Mouse (Mus musculus) hindbrain, embryonic 13.5 days (tissue): ENCODE results near the gene Itgb2l. TPM values are rescaled to one million over a fixed set of nuclear protein-coding genes. Genes with fewer than 3 reads are reported as not detected.

Experiments used
- ATAC-seq: fragments of 200-750 bp; cut with Nextera tagmentation; 2 replicates; pipeline ENCODE4 v1.8.0; 2017; ENCODE audit warnings: moderate TSS enrichment; ENCODE audit not compliant: low FRiP score
- H3K27ac ChIP-seq: fragments of 300-500 bp; sonication (generic); 2 replicates; pipeline ENCODE4 v1.5.1; 2015; ENCODE audit warnings: inconsistent platforms, mild to moderate bottlenecking, moderate library complexity
- H3K27me3 ChIP-seq: fragments of 300-500 bp; sonication (generic); 2 replicates; pipeline ENCODE4 v1.6.1; 2015; ENCODE audit warnings: mild to moderate bottlenecking, inconsistent platforms
- H3K36me3 ChIP-seq: fragments of 300-500 bp; sonication (generic); 2 replicates; pipeline ENCODE4 v1.6.1; 2015; ENCODE audit warnings: mild to moderate bottlenecking, inconsistent platforms
- H3K4me1 ChIP-seq: fragments of 300-500 bp; sonication (generic); replicated peaks from 2 replicates; pipeline ENCODE4 v1.6.1; 2015; ENCODE audit warnings: inconsistent platforms
- H3K4me2 ChIP-seq: fragments of 300-500 bp; sonication (generic); 2 replicates; pipeline ENCODE4 v1.6.1; 2015; ENCODE audit warnings: inconsistent platforms, mild to moderate bottlenecking, moderate library complexity
- H3K4me3 ChIP-seq: fragments of 300-500 bp; sonication (generic); 2 replicates; pipeline ENCODE4 v1.5.1; 2015; ENCODE audit warnings: mild to moderate bottlenecking, inconsistent platforms
- H3K9ac ChIP-seq: fragments of 300-500 bp; sonication (generic); 2 replicates; pipeline ENCODE4 v1.6.1; 2015; ENCODE audit warnings: mild to moderate bottlenecking, inconsistent platforms
- H3K9me3 ChIP-seq: fragments of 300-500 bp; sonication (generic); 2 replicates; pipeline ENCODE4 v1.6.1; 2016; ENCODE audit warnings: inconsistent platforms
- WGBS: fragments of 180-500 bp; shearing (Covaris S2); methylation state at CpG from one replicate; pipeline ENCODE4 v1.1.7; 2015; 5-methylcytosine and 5-hydroxymethylcytosine counted together
- polyA plus RNA-seq: library from polyadenylated mRNA; unstranded; fragments of >200 nt; fragmentation: Nextera tagmentation; extraction: Ambion mirVana; gene quantifications from 2 replicates; pipeline ENCODE4 v1.2.1, GENCODE M21; 2015

The Itgb2l gene
- polyA plus RNA-seq, 1 experiment from 2014 or later: not detected

DNA sequence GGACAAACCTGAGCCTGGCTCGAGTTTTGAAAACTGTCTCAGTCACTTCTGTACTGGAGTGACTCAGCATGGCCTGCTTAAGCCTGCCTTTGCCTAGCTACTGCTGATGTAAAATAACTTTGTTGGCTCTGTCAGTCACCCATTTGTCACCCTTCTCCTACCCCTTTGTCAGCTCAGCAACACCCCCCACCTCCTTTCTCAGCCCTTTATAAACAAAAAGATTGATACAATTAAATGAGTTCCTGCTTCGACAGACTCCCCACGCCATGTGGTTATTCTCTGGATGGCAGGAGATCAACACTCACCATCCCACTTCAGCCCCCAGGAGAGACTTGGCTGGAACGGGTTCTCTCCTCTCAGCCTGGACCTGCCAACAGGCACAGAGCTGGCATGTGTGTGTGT, 35.4 kb downstream of the Itgb2l start:
- no peak for ATAC-seq
- H3K36me3 ChIP-seq: no peaks in the 10 kb centered on the region
- H3K27ac ChIP-seq: no peak overlapping the region
- WGBS: 19% methylated on average over 4 of the region's 4 CpGs
- H3K4me3 ChIP-seq: no peak overlapping the region
- no peak overlapping the region for H3K9ac ChIP-seq
- no peak overlapping the region for H3K4me2 ChIP-seq
- 0 out of 2 replicates have a peak, but pooled peaks cover 4% of the 10 kb centered on the region for H3K4me1 ChIP-seq
- no peaks in the 10 kb centered on the region for H3K9me3 ChIP-seq
- H3K27me3 ChIP-seq: no peaks in the 10 kb centered on the region

DNA sequence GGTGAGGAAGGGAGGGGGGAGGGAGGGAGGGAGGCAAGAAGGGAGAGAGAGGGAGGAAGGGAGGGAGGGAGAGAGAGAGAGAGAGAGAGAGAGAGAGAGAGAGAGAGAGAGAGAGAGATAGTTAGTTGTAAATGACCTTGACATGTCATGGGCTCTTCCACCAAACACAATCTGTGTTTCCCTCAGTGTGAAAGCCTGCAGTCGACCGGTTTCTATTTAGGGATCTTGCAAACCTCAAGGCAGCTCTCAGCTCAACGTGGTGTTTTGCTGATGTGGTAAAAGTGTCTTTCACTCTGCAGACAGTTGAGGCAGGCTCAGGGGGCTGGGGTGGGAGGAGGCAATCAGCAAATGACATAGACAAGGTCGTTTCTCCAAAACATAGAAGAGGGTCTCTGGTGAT, 37.1 kb downstream of the Itgb2l start:
- H3K36me3 ChIP-seq: no peaks in the 10 kb centered on the region
- 77% methylated on average over 4 of the region's 4 CpGs for WGBS
- ATAC-seq: no peak

DNA sequence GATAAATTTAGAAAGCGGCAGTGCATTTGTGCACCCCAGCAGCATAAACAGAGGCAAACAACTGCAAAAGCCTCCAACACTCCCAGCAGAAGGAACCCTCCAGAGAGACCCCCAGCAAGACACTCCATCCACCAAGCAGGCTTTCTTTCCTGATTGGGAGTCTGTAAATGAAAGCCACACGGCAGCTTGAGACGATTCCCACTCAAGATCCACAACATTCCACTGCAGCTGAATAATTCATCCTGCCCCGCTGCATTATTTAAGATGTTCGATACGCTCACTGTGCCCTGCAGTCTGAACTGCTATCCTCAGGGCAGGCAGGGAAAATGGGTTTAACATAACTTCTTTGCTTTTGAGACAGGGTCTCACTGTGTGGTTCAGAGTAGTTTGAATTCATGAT, 41.1 kb downstream of the Itgb2l start:
- WGBS: 69% methylated on average over 6 of the region's 6 CpGs
- H3K36me3 ChIP-seq: no peaks in the 10 kb centered on the region
- H3K4me1 ChIP-seq: no peaks in the 10 kb centered on the region
- no peak overlapping the region for H3K9ac ChIP-seq
- no peak overlapping the region for H3K4me2 ChIP-seq
- H3K27me3 ChIP-seq: no peaks in the 10 kb centered on the region
- no peaks in the 10 kb centered on the region for H3K9me3 ChIP-seq
- H3K4me3 ChIP-seq: no peak overlapping the region
- H3K27ac ChIP-seq: no peak overlapping the region
- ATAC-seq: no peak

More for the DNA sequence above, 37.1 kb downstream of the Itgb2l start:
- Histone ChIP-seq H3K9me3 (no peaks in the 10 kb centered on the region), H3K27me3 (no peaks in the 10 kb centered on the region), H3K9ac (no peak overlapping the region), H3K4me3 (no peak overlapping the region), H3K27ac (no peak overlapping the region), H3K4me2 (no peak overlapping the region), H3K4me1 (0 out of 2 replicates have a peak, but pooled peaks cover 4% of the 10 kb centered on the region)

DNA sequence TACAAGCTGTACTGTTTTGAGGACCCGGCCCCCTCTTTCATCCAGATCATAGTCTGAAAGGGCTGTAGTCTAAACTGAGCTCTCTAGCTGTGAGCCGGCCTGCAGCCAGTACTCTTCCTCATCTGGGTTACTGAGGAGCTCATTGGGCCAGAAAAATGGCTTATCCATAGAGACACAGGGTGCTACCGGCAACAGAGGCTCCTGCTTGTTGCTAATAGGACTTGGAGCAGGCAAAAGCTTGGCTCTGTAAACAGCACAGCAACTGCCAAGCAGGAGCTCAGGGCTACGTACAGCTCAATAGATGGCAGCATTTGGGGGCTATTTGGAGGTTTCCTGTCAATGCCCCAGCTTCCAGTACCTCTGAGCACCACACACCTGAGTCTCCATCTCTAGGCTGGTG, 43.4 kb downstream of the Itgb2l start:
- no peak overlapping the region for H3K9ac ChIP-seq
- no peak overlapping the region for H3K4me2 ChIP-seq
- no peaks in the 10 kb centered on the region for H3K27me3 ChIP-seq
- no peaks in the 10 kb centered on the region for H3K4me1 ChIP-seq
- WGBS: 79% methylated on average over 4 of the region's 4 CpGs
- H3K4me3 ChIP-seq: no peak overlapping the region
- H3K9me3 ChIP-seq: no peaks in the 10 kb centered on the region
- no peaks in the 10 kb centered on the region for H3K36me3 ChIP-seq
- ATAC-seq: no peak
- H3K27ac ChIP-seq: no peak overlapping the region

DNA sequence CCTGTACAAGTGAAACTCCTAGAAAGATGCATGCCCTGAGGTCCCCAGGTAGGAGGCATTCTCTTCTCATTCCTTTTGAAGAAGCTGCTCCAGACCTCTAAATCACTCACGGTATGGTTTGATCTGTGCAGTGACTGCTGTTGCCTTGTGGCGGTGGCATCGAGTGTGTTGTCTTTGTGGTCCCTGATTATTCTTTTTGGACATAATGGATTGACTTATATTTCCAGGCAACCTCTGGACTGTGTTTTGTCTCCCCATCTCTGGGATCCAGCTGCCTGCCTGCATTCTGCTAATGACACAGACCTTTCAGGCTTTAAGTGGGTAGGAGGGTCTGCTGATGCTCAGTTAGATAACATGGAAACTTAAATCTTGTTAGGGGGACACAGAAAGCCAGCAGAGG, 44.6 kb downstream of the Itgb2l start:
- Histone ChIP-seq H3K9ac (no peak overlapping the region), H3K4me3 (no peak overlapping the region), H3K27ac (no peak overlapping the region), H3K27me3 (no peaks in the 10 kb centered on the region), H3K4me1 (no peaks in the 10 kb centered on the region), H3K4me2 (no peak overlapping the region), H3K36me3 (no peaks in the 10 kb centered on the region), H3K9me3 (no peaks in the 10 kb centered on the region)
- 81% methylated on average over 3 of the region's 3 CpGs for WGBS
- no peak for ATAC-seq

DNA sequence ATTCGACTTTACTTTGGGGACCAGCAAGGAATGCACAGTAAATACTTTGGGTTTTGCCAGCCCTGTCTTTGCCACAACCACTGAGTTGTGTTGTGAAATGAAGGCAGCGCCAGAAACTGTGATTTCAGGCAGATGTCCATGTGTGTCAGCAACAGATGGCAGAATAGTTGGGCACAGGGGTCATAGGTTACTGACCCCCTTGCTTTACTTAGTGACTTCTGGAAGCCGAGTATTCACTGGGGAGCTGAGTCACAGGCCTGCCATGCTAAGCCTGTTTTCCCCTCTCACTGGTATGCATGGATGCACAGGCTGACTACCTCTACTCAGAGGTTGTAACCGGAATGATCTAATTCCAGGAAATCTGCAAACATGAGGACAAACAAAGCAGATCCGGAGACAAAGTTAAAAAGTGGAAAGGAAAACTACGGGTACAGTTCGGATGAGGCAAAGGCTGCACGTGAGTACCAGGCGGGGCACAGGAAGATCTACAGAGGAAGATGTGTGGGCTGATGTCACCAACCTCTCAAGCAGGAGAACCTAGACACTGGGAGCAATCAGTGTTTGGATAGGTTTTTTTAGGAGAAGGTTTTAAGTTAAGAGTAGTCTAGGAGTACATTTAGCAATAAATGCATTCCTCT, 47.3 kb downstream of the Itgb2l start:
- no peaks in the 10 kb centered on the region for H3K27me3 ChIP-seq
- no peak overlapping the region for H3K4me3 ChIP-seq
- no peaks in the 10 kb centered on the region for H3K4me1 ChIP-seq
- WGBS: 76% methylated on average over 9 of the region's 9 CpGs
- H3K9ac ChIP-seq: no peak overlapping the region
- no peak overlapping the region for H3K4me2 ChIP-seq
- H3K27ac ChIP-seq: no peak overlapping the region
- H3K9me3 ChIP-seq: no peaks in the 10 kb centered on the region
- ATAC-seq: no peak
- no peaks in the 10 kb centered on the region for H3K36me3 ChIP-seq

DNA sequence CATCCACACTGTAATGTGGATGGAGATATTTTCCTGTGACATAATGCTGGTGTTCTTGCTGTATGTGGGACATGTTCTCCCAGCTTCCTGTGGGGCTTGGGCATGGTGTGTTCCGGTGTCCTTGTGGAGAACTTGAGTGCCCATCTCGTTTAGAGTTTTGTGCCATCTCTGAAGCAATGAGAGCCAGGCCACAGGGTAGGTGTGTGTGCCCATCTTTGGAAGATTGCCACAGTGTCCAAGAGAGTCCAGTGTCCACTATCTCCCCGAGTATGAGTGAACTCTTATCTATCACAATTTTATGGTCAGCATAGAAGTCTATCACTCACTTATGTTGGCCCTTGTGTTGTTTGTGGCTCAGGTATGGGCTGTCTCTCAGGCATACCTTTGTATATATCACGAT, 47.9 kb downstream of the Itgb2l start:
- no peak for ATAC-seq
- H3K4me2 ChIP-seq: no peak overlapping the region
- no peak overlapping the region for H3K9ac ChIP-seq
- no peak overlapping the region for H3K4me3 ChIP-seq
- no peaks in the 10 kb centered on the region for H3K9me3 ChIP-seq
- no peaks in the 10 kb centered on the region for H3K36me3 ChIP-seq
- no peaks in the 10 kb centered on the region for H3K27me3 ChIP-seq
- H3K27ac ChIP-seq: no peak overlapping the region
- WGBS: 81% methylated on average over 4 of the region's 4 CpGs
- no peaks in the 10 kb centered on the region for H3K4me1 ChIP-seq

DNA sequence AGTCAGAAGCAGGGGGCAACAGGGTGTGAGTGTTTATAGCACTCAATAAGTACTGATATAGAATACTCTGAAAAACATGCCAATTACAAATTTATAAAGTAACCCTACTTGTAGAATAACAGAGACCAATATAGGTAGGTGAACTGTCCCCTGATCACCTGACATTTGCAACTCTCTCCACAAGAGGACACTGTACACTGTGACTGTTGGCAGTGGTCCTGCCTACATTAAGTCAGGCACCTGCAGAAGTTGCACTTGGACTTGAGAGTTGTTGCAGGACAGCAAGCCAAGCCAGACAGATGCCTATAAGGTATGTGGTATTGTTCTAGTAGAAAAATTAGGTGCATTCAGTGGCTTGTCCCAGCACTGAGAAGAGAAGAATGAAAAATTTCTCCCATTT, 52.3 kb downstream of the Itgb2l start:
- H3K9ac ChIP-seq: no peak overlapping the region
- H3K4me3 ChIP-seq: no peak overlapping the region
- H3K27ac ChIP-seq: no peak overlapping the region
- H3K9me3 ChIP-seq: no peaks in the 10 kb centered on the region
- no peaks in the 10 kb centered on the region for H3K36me3 ChIP-seq
- H3K4me1 ChIP-seq: no peaks in the 10 kb centered on the region
- H3K4me2 ChIP-seq: no peak overlapping the region
- no peaks in the 10 kb centered on the region for H3K27me3 ChIP-seq
- ATAC-seq: no peak

DNA sequence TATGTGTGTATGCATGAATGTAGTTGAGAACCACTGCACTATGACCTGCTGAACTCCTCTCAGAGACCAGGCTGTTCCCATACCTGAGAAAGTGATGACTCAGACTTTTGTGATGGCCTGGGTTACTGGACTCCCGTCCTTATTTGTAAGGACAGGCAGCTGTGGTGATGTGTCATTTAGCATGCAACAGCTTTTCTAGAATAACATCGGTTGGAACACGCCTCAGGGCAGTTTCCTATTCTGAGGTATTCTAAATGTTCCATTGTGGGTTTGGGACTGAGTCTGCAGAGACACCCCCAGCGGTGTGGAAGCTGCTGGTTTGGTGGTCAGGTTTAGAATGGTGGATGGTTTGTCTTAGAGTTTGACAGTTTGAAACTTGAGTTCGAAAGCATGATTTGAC, 54.9 kb downstream of the Itgb2l start:
- Histone ChIP-seq H3K9me3 (no peaks in the 10 kb centered on the region; the same call in 1 of the 2 replicates), H3K27me3 (no peaks in the 10 kb centered on the region), H3K4me3 (no peak overlapping the region), H3K4me2 (no peak overlapping the region), H3K27ac (no peak overlapping the region), H3K4me1 (no peaks in the 10 kb centered on the region), H3K9ac (no peak overlapping the region), H3K36me3 (no peaks in the 10 kb centered on the region)
- WGBS: 84% methylated on average over 5 of the region's 5 CpGs
- ATAC-seq: no peak

DNA sequence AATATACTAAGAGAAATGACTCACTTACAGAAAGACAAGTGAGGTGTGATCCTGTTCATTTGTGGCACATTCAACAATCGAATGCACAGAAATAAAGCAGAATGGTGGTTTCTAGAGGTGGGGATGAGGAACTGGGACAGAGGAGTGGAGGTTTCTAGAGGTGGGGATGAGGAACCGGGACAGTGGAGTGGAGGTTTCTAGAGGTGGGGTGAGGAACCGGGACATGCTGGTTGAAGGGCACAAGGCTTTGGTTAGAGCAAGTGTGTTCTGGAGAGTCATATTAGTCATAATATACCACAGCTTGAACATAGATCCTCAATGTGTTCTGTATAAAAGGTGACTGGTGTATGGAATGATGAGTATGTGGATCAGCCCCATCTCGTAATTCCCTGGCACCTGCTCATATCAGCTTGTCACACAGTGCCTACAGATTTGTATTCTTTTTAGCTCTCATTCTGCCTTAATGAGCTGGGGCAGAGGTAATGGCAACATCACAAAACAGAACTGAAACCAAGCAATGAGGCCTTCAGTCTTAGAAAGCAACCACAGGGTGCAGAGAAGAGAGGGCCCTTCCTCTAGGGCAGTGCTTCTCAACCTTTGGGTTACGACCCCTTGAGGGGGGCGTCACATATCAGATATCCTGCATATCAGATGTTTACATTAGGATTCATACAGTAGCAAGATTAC, 55.6 kb downstream of the Itgb2l start:
- Histone ChIP-seq H3K27me3 (no peaks in the 10 kb centered on the region), H3K4me3 (no peak overlapping the region), H3K4me1 (no peaks in the 10 kb centered on the region), H3K27ac (no peak overlapping the region), H3K4me2 (no peak overlapping the region), H3K9me3 (no peaks in the 10 kb centered on the region; the same call in 1 of the 2 replicates), H3K36me3 (no peaks in the 10 kb centered on the region), H3K9ac (no peak overlapping the region)
- 91% methylated on average over 6 of the region's 6 CpGs for WGBS
- no peak for ATAC-seq

DNA sequence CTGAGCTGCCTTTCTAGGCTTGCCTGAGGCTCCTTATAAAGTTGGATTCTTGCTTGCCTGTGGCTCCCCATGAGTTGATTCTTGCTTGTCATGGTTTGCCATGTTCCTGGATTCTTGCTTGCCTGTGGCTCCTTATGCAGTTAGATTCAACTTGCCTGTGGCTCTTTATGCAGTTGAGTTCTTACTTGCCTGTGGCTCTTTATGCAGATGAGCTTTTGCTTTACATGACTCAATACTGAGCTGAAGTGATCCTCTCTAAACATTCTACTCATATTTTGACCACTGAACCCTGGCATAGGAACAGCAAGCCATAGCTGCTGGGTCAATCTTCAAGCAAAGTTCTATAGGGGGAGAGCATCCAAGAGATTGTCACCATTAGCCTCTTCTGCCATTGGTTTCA, 58.7 kb downstream of the Itgb2l start:
- H3K27me3 ChIP-seq: no peaks in the 10 kb centered on the region
- ATAC-seq: no peak
- H3K36me3 ChIP-seq: no peaks in the 10 kb centered on the region
- no peak overlapping the region for H3K9ac ChIP-seq
- no peaks in the 10 kb centered on the region; the same call in 1 of the 2 replicates for H3K9me3 ChIP-seq
- no peak overlapping the region for H3K27ac ChIP-seq
- no peak overlapping the region for H3K4me2 ChIP-seq
- no peaks in the 10 kb centered on the region for H3K4me1 ChIP-seq
- H3K4me3 ChIP-seq: no peak overlapping the region

DNA sequence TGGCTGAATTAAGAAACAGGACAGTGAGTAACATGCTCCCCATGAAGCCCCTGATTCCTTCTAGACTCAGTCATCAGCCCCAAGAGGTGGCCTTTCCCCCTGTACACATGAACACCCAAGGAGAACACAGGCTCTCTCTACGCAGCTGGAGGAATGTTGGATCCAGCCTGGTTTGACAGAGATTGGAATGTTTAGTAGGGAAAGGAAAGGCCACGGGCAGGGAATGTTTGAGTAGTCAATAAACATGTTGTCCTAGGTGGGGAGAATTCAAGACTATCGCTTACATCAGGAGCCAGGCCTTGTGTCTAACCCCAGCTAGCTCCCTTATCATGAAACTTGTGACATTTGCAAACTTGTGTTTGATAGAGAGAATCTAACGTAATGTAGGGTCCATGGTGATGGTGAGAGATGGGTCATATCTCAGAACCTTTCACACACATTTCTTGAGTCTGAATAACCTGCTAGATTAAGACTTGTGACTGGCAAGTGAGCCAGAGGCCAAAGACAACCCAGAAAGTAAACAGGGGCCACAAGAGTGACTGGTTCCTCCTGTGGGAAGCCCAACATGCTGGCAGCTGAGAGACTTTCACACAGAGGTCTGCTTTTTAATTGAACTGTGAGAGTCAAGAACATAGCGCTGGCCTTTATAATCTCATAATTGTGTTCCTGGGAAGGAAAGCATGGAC, 60.8 kb downstream of the Itgb2l start:
- Histone ChIP-seq H3K36me3 (no peaks in the 10 kb centered on the region), H3K4me2 (no peak overlapping the region), H3K4me1 (no peaks in the 10 kb centered on the region), H3K4me3 (no peak overlapping the region), H3K9ac (no peak overlapping the region), H3K9me3 (no peaks in the 10 kb centered on the region; the same call in 1 of the 2 replicates), H3K27ac (no peak overlapping the region), H3K27me3 (no peaks in the 10 kb centered on the region)
- ATAC-seq: no peak
- WGBS: 90% methylated on average over 5 of the region's 5 CpGs

DNA sequence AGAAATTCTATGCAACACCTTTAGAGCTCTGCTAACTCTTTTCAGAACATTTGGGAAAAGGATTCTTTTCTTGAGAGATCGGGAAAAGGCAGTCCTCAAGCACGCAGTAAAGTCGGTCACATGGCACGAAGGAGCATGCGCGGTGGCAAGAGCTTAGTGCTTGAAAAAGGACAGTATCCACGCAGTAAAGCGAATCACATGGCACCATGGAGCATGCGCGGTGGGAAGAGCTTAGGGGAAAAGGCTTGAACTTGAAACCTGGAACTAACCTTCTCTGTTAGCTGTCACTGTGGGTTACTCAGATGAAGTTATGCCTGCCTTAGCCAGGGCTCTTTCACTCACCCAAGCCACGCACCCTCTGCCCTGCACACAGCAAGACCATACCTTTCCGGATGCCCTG, 62.0 kb downstream of the Itgb2l start:
- Histone ChIP-seq H3K4me3 (no peak overlapping the region), H3K9me3 (no peaks in the 10 kb centered on the region; the same call in 1 of the 2 replicates), H3K27me3 (no peaks in the 10 kb centered on the region), H3K4me2 (no peak overlapping the region), H3K9ac (no peak overlapping the region), H3K36me3 (no peaks in the 10 kb centered on the region), H3K4me1 (0 out of 2 replicates have a peak, but pooled peaks cover 4% of the 10 kb centered on the region), H3K27ac (no peak overlapping the region)
- 96% methylated on average over 12 of the region's 12 CpGs for WGBS
- ATAC-seq: no peak
